Comparison of ENCODE assay signal across 14 mouse cellular contexts in genomic region chr10:10093713-10094112, GRCm38 (mm10).
A peak's percentile ranks its signal among the peaks of the same experiment; 100 is the strongest.
DNase-seq lines count a peak whose midpoint lies in the region; ATAC-seq and TF ChIP-seq lines count a peak whose summit lies in the region.
"Had no signal": no experiment of that assay in that cellular context is flagged by ENCODE, and none has a peak within 500 bp of the region (broad histone marks: within the 10 kb centered on the region; RNA-seq: fewer than 3 reads in every experiment).

No protein-coding gene starts in this region.

- peak; percentile 5 for DNase-seq in forebrain, embryonic 14.5 days (ENCODE audit: low spot score)
- peak; percentile 33 to 45 for DNase-seq in layer of hippocampus, postnatal 14 days (ENCODE audit: low spot score in 2 of 2)
- peak; percentile 32 to 35 for DNase-seq in right cerebral cortex, postnatal 10 days (ENCODE audit: low spot score in 2 of 2)
- no peak for DNase-seq in heart, postnatal 14 days
- no peak for DNase-seq in retina, postnatal 1 day
- DNase-seq: gastrocnemius, postnatal 10 days; kidney, postnatal 14 days; midbrain, embryonic 14.5 days; thymus, adult 2 months had no signal

- no peak overlapping the region for H3K9ac ChIP-seq in forebrain, embryonic 14.5 days (ENCODE audit: low read length)
- H3K9ac ChIP-seq in forebrain, embryonic 15.5 days (replicated peaks) = no peak overlapping the region
- no peak overlapping the region for H3K9ac ChIP-seq in hindbrain, embryonic 12.5 days
- H3K9ac ChIP-seq: intestine, embryonic 15.5 days; neural tube, embryonic 13.5 days had no signal

- no peaks in the 10 kb centered on the region for H3K36me3 ChIP-seq in forebrain, embryonic 14.5 days (ENCODE audit: control insufficient read depth, insufficient read depth, low read length)
- H3K36me3 ChIP-seq in forebrain, embryonic 15.5 days = no peaks in the 10 kb centered on the region
- H3K36me3 ChIP-seq in hindbrain, embryonic 12.5 days = no peaks in the 10 kb centered on the region
- H3K36me3 ChIP-seq: intestine, embryonic 15.5 days; neural tube, embryonic 13.5 days had no signal

- no peak for ATAC-seq in forebrain, embryonic 14.5 days
- no peak for ATAC-seq in forebrain, embryonic 15.5 days (replicated peaks)
- no peak for ATAC-seq in hindbrain, embryonic 12.5 days (ENCODE audit: low FRiP score)
- ATAC-seq: intestine, embryonic 15.5 days had no signal

- intact Hi-C loops in heart, postnatal 14 days (cut with DNase I) = no loop called here

- TF ChIP-seq POLR2A in cortical plate, adult 2 months (IDR thresholded peaks at IDR 0.05; ENCODE audit: extremely low read depth, insufficient read depth, low read length) = no peak

- H3K27me3 ChIP-seq in forebrain, embryonic 14.5 days (replicated peaks; ENCODE audit: control insufficient read depth, insufficient read depth, low read length) = no peaks in the 10 kb centered on the region
- no peaks in the 10 kb centered on the region for H3K27me3 ChIP-seq in forebrain, embryonic 15.5 days
- H3K27me3 ChIP-seq in hindbrain, embryonic 12.5 days = no peaks in the 10 kb centered on the region
- H3K27me3 ChIP-seq: intestine, embryonic 15.5 days; neural tube, embryonic 13.5 days had no signal

- TF ChIP-seq CTCF in cortical plate, adult 2 months (IDR thresholded peaks at IDR 0.05; ENCODE audit: extremely low read depth, insufficient read depth, low read length) = no peak

- no peaks in the 10 kb centered on the region for H3K4me1 ChIP-seq in forebrain, embryonic 14.5 days (ENCODE audit: control insufficient read depth, insufficient read depth, low read length)
- H3K4me1 ChIP-seq in forebrain, embryonic 15.5 days = no peaks in the 10 kb centered on the region
- peaks cover 2% of the 10 kb centered on the region; the same call in 1 of the 2 replicates for H3K4me1 ChIP-seq in cortical plate, adult 2 months (ENCODE audit: control insufficient read depth, insufficient read depth, low read length)
- H3K4me1 ChIP-seq in hindbrain, embryonic 12.5 days = no peaks in the 10 kb centered on the region
- H3K4me1 ChIP-seq: intestine, embryonic 15.5 days; neural tube, embryonic 13.5 days had no signal

- H3K4me2 ChIP-seq in forebrain, embryonic 14.5 days (ENCODE audit: low read length) = no peak overlapping the region
- no peak overlapping the region for H3K4me2 ChIP-seq in forebrain, embryonic 15.5 days (replicated peaks)
- no peak overlapping the region for H3K4me2 ChIP-seq in hindbrain, embryonic 12.5 days (replicated peaks)
- H3K4me2 ChIP-seq: intestine, embryonic 15.5 days; neural tube, embryonic 13.5 days had no signal

- 61% methylated on average over 2 of the region's 2 CpGs for WGBS in forebrain, embryonic 14.5 days
- 78% methylated on average over 2 of the region's 2 CpGs for WGBS in forebrain, embryonic 15.5 days
- WGBS in hindbrain, embryonic 12.5 days = 75% methylated on average over 2 of the region's 2 CpGs

- no peak overlapping the region for H3K27ac ChIP-seq in forebrain, embryonic 14.5 days (ENCODE audit: low read depth, low read length)
- H3K27ac ChIP-seq in forebrain, embryonic 15.5 days (replicated peaks) = no peak overlapping the region
- H3K27ac ChIP-seq in cortical plate, adult 2 months (ENCODE audit: insufficient read depth, low read length) = peak overlapping the region; percentile 94
- H3K27ac ChIP-seq in hindbrain, embryonic 12.5 days = no peak overlapping the region
- H3K27ac ChIP-seq: intestine, embryonic 15.5 days; neural tube, embryonic 13.5 days had no signal

- no peak overlapping the region for H3K4me3 ChIP-seq in forebrain, embryonic 14.5 days (ENCODE audit: low read depth, low read length)
- H3K4me3 ChIP-seq in forebrain, embryonic 15.5 days = no peak overlapping the region
- H3K4me3 ChIP-seq in cortical plate, adult 2 months (ENCODE audit: insufficient read depth, low read length) = no peak overlapping the region
- no peak overlapping the region for H3K4me3 ChIP-seq in hindbrain, embryonic 12.5 days
- H3K4me3 ChIP-seq: intestine, embryonic 15.5 days; neural tube, embryonic 13.5 days had no signal

- no peaks in the 10 kb centered on the region for H3K9me3 ChIP-seq in forebrain, embryonic 14.5 days (replicated peaks; ENCODE audit: control insufficient read depth, low read length)
- H3K9me3 ChIP-seq in forebrain, embryonic 15.5 days = no peaks in the 10 kb centered on the region
- no peaks in the 10 kb centered on the region for H3K9me3 ChIP-seq in hindbrain, embryonic 12.5 days (replicated peaks)
- H3K9me3 ChIP-seq: intestine, embryonic 15.5 days; neural tube, embryonic 13.5 days had no signal

Comparison
In these comparisons a context has a peak if more than half of its experiments do, and no peak if none do; other contexts are left out.
1. DNase-seq: peak in forebrain, embryonic 14.5 days (single experiment), layer of hippocampus, postnatal 14 days (2 of 2) and right cerebral cortex, postnatal 10 days (2 of 2); none in heart, postnatal 14 days (0 of 2) and retina, postnatal 1 day (single experiment).